9 mouse cellular contexts compared by ENCODE assay signal in genomic region chr16:32509066-32509942, GRCm38 (mm10). TPM values are rescaled to one million over a fixed set of nuclear protein-coding genes. Genes with fewer than 3 reads are reported as not detected.
DNase-seq lines count a peak whose midpoint lies in the region; ATAC-seq lines count a peak whose summit lies in the region.
"Had no signal": no experiment of that assay in that cellular context is flagged by ENCODE, and none has a peak within 500 bp of the region (broad histone marks: within the 10 kb centered on the region; RNA-seq: fewer than 3 reads in every experiment).

No protein-coding gene starts in this region.

- peak; percentile 35; the same call in 1 of the 2 replicates for ATAC-seq in embryonic facial prominence, embryonic 14.5 days (ENCODE audit: low read depth)
- peak; percentile 75 to 82 for ATAC-seq in hematopoietic stem cell, adult 5-6 weeks (replicated peaks in 1 of 2; ENCODE audit: insufficient read depth in 1 of 2, low FRiP score in 2 of 2, low TSS enrichment in 1 of 2, low read depth in 1 of 2, poor library complexity in 2 of 2, severe bottlenecking in 2 of 2)
- peak; percentile 85 for ATAC-seq in megakaryocyte-erythroid progenitor cell, adult 5-6 weeks (replicated peaks; ENCODE audit: low FRiP score, low TSS enrichment, poor library complexity, severe bottlenecking)

- DNase-seq in ovary, postnatal 36 days (ENCODE audit: low spot score): peak; percentile 21
- no peak for DNase-seq in ovary, postnatal 14 days (ENCODE audit: low spot score)
- DNase-seq in embryonic facial prominence, embryonic 14.5 days (ENCODE audit: low spot score): no peak
- DNase-seq in right cerebral cortex, postnatal 25 days: no peak
- DNase-seq in layer of hippocampus, adult 9-11 months: no peak
- DNase-seq in gastrocnemius, adult 8-10 months (ENCODE audit: low spot score in 2 of 2): no peak

- WGBS in embryonic facial prominence, embryonic 14.5 days: 60% methylated on average over 9 of the region's 9 CpGs

- H3K36me3 ChIP-seq in embryonic facial prominence, embryonic 14.5 days (ENCODE audit: control insufficient read depth, insufficient read depth, low read length): no peaks in the 10 kb centered on the region

- H3K4me1 ChIP-seq in embryonic facial prominence, embryonic 14.5 days (ENCODE audit: control insufficient read depth, insufficient read depth, low read length): no peaks in the 10 kb centered on the region; the same call in none of the 2 replicates

- H3K27ac ChIP-seq in embryonic facial prominence, embryonic 14.5 days (replicated peaks; ENCODE audit: low read depth, low read length): no peak overlapping the region

- H3K9me3 ChIP-seq in embryonic facial prominence, embryonic 14.5 days (ENCODE audit: control insufficient read depth, low read length): no peaks in the 10 kb centered on the region

- H3K4me2 ChIP-seq in embryonic facial prominence, embryonic 14.5 days (ENCODE audit: low read depth, low read length): no peak overlapping the region

- H3K4me3 ChIP-seq in embryonic facial prominence, embryonic 14.5 days (ENCODE audit: low read depth, low read length): no peak overlapping the region

- no peak overlapping the region for H3K9ac ChIP-seq in embryonic facial prominence, embryonic 14.5 days (ENCODE audit: low read depth, low read length)

- no peaks in the 10 kb centered on the region for H3K27me3 ChIP-seq in embryonic facial prominence, embryonic 14.5 days (replicated peaks; ENCODE audit: control insufficient read depth, insufficient read depth, low read length)

RNA-seq across cellular contexts. Expression of gene Zdhhc19, which starts 13.2 kb away (rescaled TPM):
- polyA plus RNA-seq in embryonic facial prominence, embryonic 14.5 days (2014; fragmentation: Nextera tagmentation; extraction: Ambion mirVana): not detected in 2 replicates
- total RNA-seq in hematopoietic stem cell, adult 5-6 weeks (2017): not detected in 2 replicates
- total RNA-seq in megakaryocyte-erythroid progenitor cell, adult 5-6 weeks (2014; fragmentation: Nextera tagmentation): 1.2 TPM in 1 of 2 replicates, not detected in the other
- not detected in 2 replicates for total RNA-seq in megakaryocyte-erythroid progenitor cell, adult 5-6 weeks (2017)
- total RNA-seq in gastrocnemius, adult 8-10 months (2022): not detected
- polyA plus RNA-seq: neural tube, embryonic 11.5 days had no signal

RNA-seq across cellular contexts. Expression of gene Slc51a, which starts 21.6 kb away (rescaled TPM):
- 0.29 TPM in 2 replicates for polyA plus RNA-seq in embryonic facial prominence, embryonic 14.5 days (2014; fragmentation: Nextera tagmentation; extraction: Ambion mirVana)
- total RNA-seq in hematopoietic stem cell, adult 5-6 weeks (2017): 0.25 TPM in 1 of 2 replicates, not detected in the other
- 2.7 TPM in 1 of 2 replicates, not detected in the other for total RNA-seq in megakaryocyte-erythroid progenitor cell, adult 5-6 weeks (2014; fragmentation: Nextera tagmentation)
- 0.53 and 1.3 TPM in 2 replicates for total RNA-seq in megakaryocyte-erythroid progenitor cell, adult 5-6 weeks (2017)
- total RNA-seq in gastrocnemius, adult 8-10 months (2022): not detected

Comparison
In these comparisons a context has a peak if more than half of its experiments do, and no peak if none do; other contexts are left out.
1. ATAC-seq: peak in every context shown above with its lines; median percentile 85 in megakaryocyte-erythroid progenitor cell, adult 5-6 weeks; 78 in hematopoietic stem cell, adult 5-6 weeks; 35 in embryonic facial prominence, embryonic 14.5 days.